Mouse (Mus musculus) embryonic fibroblast, embryonic 13.5 days (primary cell): Measurements from ENCODE around the gene Chst11.

Source experiments
- CTCF ChIP-seq: IDR thresholded peaks from 2 replicates; pipeline ENCODE4 v1.5.1; 2011; ENCODE audit warnings: mild to moderate bottlenecking, control low read depth, low read length, moderate library complexity, borderline replicate concordance; ENCODE audit not compliant: insufficient read depth
- POLR2A ChIP-seq: IDR thresholded peaks from 2 replicates; pipeline ENCODE4 v1.6.1; 2011; ENCODE audit warnings: low read depth, mild to moderate bottlenecking, control low read depth, low read length, moderate library complexity

DNA sequence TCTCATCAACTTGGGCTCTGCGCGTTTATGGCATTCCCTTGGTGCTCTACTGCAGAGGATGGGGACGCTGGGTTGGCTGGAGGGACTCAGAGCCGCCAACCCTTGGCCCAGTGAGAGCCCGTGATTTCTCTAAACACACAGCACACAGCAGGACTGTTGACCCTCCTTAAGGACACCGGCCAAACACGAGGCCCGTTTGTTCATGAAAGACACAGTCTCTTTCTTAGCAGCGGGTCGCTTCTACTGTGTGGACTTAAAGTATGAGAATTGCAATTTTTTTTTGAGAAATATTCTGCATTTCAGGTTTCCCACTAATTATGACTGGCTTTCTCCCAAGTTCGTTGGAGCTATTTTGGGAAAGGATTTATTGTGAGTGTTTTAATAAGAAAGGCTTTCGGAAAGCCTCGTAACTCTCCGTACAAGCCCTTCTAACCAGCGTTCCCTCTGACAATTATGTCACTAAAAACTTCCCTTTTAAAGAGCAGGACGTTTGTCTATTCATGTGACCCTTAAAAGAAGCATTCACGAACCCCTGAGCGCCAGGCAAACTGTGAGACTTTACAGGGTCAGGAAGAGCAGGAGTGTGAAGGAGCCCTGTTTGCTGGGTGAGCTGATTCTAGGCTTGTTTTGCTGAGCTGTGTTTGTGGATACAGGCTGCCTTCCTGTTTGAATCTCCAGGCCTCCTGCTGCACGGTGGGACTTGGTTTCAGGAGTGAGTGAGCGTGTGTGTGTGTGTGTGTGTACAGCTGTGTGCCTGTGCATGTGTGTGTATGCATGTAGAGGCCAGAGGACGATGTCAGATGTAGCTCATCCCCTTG, 122.8 kb downstream of the Chst11 start:
- TF ChIP-seq CTCF, result no peak
- no peak for TF ChIP-seq POLR2A
